Mouse (Mus musculus) kidney, postnatal 14 days (tissue): ENCODE measurements at regions not wholly inside any gene's neighbourhood (a gene's known extent, or its start where the extent isn't known, plus 50 kb on each side); places are given as distances from the start of the nearest gene placed in this dataset.

Source experiments
- DNase-seq: peaks from one replicate; pipeline ENCODE4 v3.0.0; 2022; ENCODE audit warnings: mixed read lengths

DNA sequence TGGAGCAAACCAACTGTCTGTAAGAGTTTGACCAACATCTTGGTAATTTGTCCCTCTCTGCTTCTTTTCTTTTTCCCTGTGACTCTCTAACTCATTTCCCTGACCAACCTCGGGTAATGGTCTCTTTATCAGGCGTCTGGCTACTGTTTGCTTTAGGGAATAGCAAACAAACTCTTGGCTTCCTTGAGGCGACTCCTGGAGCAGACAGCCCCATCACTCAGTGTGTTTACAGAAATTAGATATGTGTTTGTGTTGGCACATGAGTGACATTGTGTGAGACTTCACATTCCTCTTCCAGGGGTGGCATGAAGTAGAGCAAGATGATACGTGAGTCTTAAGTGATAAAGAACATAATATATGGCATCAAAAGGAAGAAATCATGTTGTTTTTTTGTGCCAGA is 195.7 kb upstream of the Hhip start:
- DNase-seq: no peak

DNA sequence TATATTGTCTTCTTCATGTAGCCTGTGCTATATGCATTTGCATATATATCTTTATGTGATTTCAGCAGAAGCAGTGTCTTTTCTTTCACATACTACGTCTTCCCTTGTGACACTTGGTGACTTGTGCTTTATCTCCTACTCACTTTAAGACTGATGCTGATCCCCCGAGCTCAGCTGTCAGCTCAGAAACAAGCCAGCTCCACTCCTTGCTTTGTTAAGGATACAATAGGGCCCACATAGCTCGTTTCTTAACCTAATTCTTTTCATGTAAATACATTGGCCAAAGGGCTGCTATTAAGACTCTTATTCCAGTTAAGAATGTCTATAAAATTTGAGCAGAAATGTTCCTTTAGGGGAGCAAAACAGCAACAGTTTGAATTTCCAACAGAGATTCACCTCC is 193.8 kb upstream of the Hhip start:
- no peak for DNase-seq

DNA sequence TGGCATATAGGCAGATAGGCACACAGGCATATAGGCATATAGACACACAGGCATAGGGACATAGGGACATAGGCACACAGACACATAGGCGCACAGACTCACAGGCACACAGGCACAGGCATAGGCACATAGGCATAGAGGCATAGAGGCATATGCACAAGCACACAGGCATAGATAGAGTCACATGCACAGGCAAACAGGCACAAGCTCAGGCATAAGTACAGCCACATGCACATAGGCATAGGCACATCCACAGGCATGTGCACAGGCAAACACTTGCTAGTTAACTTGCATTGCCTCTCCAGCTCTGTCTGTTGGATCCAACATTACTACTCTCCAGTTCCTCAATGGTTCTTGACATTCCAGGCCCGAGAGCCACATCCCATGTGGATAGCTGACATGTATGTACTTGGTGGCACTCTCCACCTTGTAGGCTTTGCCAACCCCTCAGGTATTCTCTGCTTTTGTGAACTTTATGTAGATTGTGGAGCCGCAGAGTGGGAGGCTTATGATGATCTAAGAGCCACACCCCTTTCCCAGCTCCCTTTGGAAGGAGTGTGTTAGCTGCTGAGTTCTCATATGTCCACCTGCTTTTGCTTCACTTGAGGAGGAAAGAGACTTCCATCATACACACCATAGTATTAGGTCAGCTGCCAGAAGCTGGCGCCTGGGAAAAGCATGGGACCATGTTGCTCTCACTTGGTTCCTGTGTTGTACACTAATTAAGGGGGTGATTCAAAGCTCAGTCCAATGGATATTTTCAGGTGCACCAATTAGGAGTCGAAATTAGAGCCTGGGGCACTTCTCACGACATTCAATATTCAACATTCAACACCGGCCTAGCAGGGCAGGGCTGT is 192.7 kb upstream of the Hhip start:
- no peak for DNase-seq

DNA sequence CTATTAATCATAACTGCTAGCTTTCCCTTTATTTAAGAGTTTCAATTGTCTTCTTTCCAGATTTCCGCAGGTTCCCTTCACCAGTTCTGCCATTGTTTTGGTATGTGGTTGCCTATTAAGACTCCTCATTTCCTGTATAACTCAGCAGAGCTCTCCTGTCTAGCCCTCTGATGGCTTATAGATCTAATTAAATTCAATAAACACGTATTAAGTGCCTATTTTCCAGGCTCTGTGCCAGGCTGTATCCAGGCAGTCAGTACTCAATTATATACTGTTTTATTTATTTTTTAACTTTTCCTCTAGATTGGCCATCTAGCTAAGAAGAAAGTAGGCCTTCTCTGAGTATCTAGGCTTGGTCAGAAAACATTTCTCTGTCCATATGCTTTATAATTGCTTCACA is 192.0 kb upstream of the Hhip start:
- no peak for DNase-seq

DNA sequence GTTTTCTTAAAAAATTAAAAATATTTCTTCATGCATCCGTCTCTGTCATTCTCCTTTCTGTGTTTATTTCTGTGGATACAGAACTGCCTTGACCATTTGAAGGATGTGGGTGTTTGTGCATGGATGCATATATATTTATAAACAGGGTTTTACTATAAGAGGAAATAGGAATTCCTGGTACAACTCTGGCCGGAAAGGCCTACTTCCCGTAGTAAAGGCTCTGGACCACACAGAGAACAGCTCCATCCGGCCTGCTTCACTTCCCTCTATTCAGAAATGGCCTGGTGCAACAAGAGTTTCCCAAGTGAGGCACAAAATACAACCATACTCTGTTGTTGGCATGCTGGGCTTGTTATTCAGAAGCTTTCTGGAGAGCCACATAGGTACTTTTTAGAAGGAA is 182.1 kb upstream of the Hhip start:
- DNase-seq: no peak

DNA sequence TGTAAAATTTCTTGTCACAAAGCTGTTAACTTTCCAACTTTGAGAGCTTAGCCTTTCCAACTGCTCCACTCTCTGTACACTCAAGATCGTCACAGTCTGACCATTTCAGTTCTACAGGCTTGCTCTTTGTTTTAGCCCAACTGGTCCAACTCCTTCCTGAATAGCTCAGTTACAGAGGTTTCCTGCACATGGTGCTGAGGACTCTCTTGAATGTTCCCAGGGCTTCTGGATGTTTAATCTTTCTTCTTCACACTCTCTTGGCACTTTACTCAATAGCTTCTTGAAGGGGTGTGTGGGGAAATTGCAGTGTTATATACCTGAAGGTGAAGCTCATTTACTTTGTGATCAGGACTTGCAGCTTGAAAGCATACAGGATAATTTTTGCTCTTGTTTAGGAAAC is 152.6 kb upstream of the Hhip start:
- DNase-seq: no peak

DNA sequence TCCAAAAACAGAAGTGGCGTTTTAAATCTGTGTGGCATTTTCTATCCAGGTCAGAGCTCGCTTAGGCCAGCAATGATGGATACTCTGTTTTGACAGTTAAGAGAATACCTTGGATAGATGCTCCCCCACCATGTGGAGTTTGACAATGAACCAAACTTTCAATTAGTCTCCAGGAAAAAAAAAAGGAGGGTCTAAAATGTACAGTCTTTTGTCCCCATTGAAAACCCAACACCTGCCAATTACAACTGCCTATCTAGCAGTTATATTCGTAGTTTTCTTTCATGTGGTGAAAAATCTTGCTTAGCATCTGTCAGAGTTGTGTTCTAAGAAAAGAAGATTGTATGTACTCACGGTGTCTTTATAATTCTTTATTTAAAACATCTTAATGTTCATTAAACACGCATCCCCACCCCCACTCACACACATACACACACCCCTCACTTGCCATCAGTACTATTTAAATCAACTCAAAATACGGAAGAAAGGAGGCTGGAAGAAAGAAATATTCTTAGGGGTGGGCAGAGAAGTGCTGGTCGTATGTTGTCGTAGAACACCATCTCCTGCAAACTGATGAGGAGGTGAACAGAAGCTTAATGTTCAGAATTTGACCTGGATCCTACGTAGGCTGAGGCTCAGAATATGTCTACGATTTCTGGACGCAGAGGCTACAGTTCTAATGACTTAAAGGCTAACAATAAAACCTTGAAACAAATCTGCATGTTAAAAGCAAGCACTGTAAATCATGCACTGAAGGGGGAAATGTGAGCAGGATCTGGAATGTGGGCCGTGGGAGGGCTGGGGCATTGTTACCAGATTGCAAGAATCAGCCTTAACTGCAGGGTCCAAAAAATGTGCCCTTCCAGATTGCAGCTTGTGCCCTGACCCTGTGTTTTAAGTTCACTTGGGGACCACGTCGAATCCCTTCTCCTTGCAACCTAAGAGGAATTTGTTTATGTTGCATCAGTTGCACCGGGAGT is 147.2 kb upstream of the Hhip start:
- no peak for DNase-seq

DNA sequence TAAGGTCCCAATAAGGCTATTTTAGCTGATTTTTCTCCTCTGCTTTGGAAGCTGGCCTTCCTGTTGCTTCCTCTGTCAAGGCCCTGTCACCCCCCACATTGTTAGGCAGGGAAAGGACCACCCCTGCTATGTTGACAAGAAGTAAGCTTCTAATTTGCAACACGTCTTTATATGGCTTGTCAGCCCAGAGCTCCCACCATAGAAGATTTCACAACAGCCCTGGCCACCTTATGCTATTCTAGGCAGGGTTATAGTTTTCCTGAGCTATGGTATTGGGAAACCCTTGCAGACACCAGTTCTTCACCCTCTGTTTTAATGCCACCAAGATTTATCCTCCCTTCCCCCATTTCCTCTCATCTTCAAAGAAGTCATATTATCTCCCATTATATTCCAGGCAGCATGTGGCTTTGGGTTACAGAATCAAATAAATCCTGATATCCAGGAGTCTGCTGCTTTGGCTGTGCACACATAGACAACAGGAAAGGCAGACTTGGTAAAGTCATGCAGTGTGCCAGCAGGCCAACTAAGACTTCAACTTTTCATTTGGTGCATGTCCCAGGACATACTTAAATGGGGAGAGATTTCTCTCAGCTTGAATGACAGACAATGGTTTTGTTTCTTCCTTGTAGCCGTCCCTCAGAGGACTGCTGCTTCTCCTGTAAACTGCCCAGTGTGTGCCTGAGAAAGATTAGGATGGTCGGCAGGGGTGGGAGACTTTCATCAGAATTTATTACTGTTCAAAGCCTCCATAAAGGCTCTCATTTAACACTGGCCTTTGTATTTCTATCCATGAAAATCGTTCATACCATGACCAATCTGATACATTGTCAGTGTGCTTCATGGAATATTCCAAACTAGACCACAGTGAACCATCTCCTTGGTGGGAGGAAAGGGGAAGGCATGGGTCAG is 146.2 kb upstream of the Hhip start:
- DNase-seq: no peak

DNA sequence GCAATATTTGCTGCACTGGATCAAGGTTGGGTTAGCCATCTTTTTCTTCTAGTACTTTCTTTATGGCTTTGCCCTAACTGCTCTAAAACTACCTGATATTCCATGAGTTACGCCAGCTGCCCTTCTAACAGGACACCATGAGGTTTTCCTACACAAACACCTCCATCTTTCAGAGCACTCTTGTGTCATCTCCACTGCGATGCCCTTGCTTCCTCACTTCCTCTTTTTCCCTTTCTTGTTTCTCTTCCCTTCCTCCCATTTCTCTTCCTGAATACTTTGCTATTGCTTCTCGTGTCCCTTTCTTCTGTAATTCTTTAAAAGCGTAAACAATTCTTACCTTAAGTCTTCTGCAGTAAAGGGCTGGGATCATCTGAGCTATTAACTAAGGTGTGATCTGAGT is 139.9 kb upstream of the Hhip start:
- DNase-seq: no peak

DNA sequence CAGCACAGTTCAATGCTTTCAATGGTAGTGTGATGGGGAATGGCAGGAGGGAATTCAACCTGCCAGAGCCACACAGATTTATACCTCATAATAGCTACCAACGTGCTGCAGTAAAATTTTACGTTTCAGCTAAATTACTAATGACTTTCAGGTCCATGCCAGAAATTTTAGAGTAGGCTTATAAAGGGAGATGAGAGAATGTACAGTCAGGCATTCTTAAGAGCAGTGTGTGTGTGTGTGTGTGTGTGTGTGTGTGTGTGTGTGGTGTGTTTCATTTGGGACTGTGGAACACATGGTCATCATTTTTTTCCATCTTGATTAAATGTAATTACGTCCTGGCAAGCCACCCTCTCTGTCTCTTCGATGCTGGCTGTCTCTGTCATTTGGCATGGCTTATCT is 132.7 kb upstream of the Hhip start:
- DNase-seq: no peak

DNA sequence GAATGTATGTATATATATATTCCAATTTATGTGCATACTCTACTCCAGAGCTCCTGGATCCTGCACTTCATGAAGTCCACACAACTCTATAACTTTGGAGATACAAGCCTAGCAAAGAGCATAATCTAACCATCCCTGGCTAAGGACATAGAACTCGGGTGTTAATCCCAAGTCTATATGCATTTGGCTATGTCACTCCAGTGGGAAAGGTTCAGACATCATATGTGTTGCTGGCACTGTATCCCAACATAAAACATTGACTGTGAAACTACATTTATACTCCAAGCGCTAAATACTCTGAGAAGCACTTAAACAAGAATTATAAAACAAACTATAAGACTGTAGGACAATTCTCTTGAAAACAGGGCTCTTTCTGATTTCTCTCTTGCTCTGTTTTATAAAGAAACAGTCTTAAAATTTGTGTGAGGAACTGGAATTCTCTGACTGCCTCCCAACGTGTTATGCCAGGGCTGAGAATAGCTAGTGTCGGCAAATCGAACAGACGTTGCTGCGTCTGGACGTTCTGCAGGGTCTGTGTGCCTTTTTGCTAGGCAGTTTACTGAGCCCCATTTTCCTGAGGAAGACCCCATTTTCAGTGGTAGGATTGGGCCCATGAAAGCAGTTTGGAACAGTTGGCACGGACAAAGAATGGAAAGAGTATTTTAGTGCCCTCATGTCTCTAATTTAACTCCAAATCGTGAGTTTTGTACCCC is 132.1 kb upstream of the Hhip start:
- no peak for DNase-seq

DNA sequence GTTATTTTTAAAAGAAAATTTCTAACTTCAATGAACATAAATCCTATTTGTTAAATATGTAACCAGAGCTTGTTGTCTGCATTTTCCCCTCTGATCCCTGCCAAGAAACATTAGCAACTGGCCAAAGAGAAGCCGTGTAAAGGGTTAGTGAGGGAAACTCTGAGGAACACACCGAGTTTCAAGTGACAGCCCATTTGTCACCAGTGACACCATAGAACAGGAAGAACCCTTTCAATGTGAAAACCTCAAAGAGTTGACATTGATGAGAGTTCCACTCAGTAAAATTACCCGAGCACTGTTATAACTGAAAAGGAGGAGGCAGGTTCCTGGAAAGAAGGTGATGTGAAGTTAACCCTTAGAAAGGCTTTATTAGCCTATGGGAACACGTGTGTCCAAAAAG is 127.5 kb upstream of the Hhip start:
- no peak for DNase-seq

DNA sequence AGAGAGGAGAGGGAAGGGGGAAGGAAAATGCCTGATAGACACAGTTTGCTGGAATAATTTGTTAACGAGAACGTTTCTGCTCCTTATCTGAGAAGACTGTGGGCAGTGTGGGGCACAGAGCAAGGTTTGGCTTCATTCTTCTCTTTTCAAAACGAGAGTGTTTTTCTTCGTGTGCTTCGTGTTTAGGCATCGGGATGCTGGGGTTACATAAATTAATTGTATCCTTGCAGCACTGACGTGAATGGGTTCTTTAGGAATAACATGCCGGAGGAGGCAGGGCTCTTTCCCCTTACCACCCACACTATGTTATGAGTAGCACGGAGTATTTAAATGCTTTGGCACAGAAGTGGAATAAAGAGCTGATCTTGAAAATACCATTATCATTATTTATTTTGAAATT is 110.9 kb upstream of the Hhip start:
- DNase-seq: no peak

DNA sequence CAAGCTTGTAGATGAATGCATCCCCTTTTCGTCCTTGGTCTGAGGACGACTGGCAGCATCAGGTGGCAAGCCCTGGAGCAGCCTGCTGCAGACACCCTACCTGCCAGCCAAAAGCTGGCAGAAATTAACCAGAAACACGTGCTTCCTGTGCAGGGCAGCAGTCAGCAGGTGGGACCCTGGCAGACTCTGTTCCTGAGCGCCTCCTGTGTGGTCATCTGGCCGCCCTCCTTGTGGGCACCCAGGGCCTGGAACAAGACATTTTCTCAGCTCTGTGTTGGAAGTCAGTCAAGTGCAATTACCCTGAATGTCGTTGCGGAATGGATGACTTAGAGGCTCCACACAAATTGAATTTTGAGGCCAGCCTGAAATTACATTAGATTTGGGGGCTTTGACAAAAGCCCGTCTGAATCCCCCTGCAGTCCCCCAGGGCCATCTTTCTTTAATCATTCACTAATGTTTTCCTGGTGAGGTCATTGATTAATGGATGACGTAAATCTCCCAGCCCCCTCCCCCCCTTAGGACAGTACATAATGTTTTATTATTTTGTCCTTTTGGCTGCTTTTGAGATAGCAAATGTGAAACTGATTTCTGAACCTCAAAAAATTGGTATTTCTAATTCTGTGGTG is 91.8 kb upstream of the Hhip start:
- peak; percentile 29 for DNase-seq

DNA sequence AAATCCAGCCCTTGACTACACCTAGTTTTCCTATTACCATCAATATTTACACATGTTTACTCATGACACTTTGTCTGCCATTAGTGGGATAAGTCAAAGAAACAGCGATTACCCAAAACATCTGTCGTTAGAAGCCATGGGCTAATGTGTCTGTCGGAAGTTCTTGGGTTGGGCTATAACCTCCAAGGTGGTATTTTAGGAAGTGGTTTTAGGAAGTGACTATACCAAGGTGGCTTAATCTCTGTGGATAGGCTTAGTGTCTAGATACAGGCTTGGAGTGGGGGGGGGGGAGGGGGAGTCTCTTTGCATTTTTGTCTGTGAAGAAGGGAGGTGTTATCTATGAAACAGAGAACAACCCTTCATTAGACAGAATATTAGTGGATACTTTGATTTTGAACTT is 90.1 kb upstream of the Hhip start:
- DNase-seq: no peak

DNA sequence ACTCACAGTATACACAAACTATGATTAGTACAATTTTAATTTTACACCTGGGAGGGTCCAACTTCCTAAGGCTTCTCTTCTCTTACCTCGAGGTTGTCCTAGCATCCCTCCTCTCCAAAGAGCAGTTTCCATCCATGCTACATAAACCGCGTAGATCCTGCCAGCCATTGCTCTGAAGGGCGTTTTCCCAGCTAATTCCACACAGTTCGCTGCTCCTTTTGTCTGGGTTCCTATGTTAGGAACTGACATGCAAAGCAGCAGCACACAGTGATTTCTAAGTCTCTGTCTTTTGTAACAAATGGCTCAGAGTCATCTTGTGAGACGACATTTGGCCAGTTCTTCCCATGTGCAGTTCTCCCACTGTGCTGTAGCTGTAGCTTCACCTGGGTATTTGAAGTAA is 80.7 kb upstream of the Hhip start:
- no peak for DNase-seq

DNA sequence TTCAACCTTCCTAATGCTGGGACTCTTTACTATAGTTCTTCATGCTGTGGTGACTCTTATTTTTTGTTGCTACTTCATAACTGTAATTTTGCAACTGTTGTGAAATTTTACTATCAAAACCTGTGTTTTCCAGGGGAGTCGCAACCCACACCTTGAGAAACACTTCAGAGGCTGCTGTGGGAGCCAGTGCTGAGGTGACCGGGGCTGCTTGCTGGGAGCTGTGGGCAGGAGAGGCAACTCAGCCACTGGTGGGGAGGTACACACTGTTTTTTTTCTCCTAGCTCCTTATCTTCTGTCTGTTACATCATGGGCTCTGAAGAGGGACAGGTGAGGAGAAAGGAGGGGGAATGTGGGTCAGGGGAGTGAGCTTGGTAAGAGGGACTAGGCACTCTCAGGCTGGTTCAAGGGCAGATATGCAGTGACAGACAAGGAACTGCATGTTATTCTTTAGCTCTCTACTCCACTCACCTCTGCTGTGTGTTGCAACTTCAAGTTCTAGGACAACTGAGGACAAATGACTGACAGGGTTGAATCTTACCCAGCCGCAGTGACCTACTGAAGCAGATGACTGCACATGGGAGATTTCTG is 62.7 kb upstream of the Hhip start:
- DNase-seq: no peak

DNA sequence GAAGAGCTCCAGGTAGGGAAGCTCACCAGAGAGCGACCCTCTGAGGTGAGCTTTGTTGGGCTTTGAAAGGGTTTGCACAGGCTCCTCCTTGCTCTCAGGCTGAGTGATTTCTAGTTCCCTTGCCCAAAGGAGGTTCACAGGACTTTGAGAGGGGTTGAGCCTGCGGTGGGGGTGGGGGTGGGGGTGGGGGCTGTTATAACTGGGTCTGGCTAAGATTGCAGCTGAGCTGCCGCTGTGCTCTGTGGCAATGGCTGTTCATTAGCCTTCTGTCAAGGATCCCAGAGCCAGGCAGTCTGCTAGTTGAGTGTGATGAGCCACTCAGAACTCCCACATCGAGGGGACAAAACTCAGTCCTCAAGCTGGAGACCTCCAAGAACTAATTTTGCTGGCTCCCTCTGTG is 59.5 kb upstream of the Hhip start:
- DNase-seq: no peak
